Comparison of ENCODE assay signal across 17 mouse cellular contexts in the genomic region with DNA sequence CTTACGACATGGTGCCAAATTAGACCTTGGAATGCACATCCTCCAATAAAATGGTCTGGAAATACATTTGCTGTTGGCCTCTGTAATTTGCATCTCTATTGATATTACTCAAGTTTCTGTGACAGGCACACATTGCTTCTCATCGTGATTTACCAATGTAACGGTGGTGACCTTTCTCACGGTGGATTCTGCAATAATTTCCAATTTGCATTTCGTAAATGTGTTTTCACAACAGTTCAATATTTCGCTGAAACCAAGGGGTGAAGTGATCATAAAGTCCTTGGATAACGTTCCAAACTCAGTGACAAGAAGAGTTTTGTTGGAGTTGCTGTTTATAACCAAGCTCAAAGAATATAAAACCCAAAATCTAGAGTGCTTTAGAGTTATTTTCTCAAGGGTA.
A peak's percentile ranks its signal among the peaks of the same experiment; 100 is the strongest.
DNase-seq lines count a peak whose midpoint lies in the region; TF ChIP-seq lines count a peak whose summit lies in the region.
"Had no signal": no experiment of that assay in that cellular context is flagged by ENCODE, and none has a peak within 500 bp of the region (broad histone marks: within the 10 kb centered on the region; RNA-seq: fewer than 3 reads in every experiment).

No protein-coding gene starts in this region.

- TF ChIP-seq POLR2A in liver, adult 2 months (IDR thresholded peaks at IDR 0.05; ENCODE audit: extremely low read depth, insufficient read depth, low read length): no peak

- no peaks in the 10 kb centered on the region for H3K27me3 ChIP-seq in liver, adult 2 months (ENCODE audit: control insufficient read depth, insufficient read depth, low read length)
- H3K27me3 ChIP-seq: embryonic facial prominence, embryonic 12.5 days; forebrain, embryonic 13.5 days; forebrain, embryonic 15.5 days had no signal

- no peak overlapping the region for H3K9ac ChIP-seq in liver, adult 2 months (ENCODE audit: low read depth, low read length)
- H3K9ac ChIP-seq: embryonic facial prominence, embryonic 12.5 days; forebrain, embryonic 13.5 days; forebrain, embryonic 15.5 days; forebrain, postnatal 0 days had no signal

- no peaks in the 10 kb centered on the region for H3K4me1 ChIP-seq in liver, adult 2 months (ENCODE audit: control insufficient read depth, insufficient read depth, low read length)
- H3K4me1 ChIP-seq: embryonic facial prominence, embryonic 10.5 days; embryonic facial prominence, embryonic 12.5 days; forebrain, embryonic 13.5 days; forebrain, embryonic 15.5 days had no signal

- no peak overlapping the region for H3K27ac ChIP-seq in liver, adult 2 months (replicated peaks; ENCODE audit: insufficient read depth, low read depth, low read length)
- H3K27ac ChIP-seq: embryonic facial prominence, embryonic 10.5 days; embryonic facial prominence, embryonic 12.5 days; forebrain, embryonic 13.5 days; forebrain, embryonic 15.5 days had no signal

- H3K79me2 ChIP-seq in liver, adult 2 months (ENCODE audit: control insufficient read depth, insufficient read depth, low read length): no peaks in the 10 kb centered on the region

- DNase-seq in adrenal gland, adult 8-10 months: peak; percentile 2
- no peak for DNase-seq in adrenal gland, postnatal 4 days (ENCODE audit: low spot score in 2 of 2)
- peak; percentile 66 for DNase-seq in liver, adult 2 months (ENCODE audit: extremely low read depth, low read depth, low spot score)
- DNase-seq in liver: no peak
- DNase-seq in gonadal fat pad, adult 2 months (ENCODE audit: low read depth): peak; percentile 20
- no peak for DNase-seq in right cerebral cortex, postnatal 25 days
- DNase-seq: adrenal gland, postnatal 14 days; cerebellum, adult 11-12 months; cerebellum, adult 2 months; cerebellum, adult 9-10 months; cerebellum, postnatal 10 days; cerebellum, postnatal 25 days; forebrain, postnatal 0 days had no signal

- no peak overlapping the region for H3K4me3 ChIP-seq in liver, adult 2 months (ENCODE audit: insufficient read depth, low read depth, low read length)
- H3K4me3 ChIP-seq: embryonic facial prominence, embryonic 10.5 days; embryonic facial prominence, embryonic 12.5 days; forebrain, embryonic 13.5 days; forebrain, embryonic 15.5 days had no signal

- no peaks in the 10 kb centered on the region for H3K36me3 ChIP-seq in liver, adult 2 months (ENCODE audit: control insufficient read depth, insufficient read depth, low read length)
- H3K36me3 ChIP-seq: embryonic facial prominence, embryonic 10.5 days; embryonic facial prominence, embryonic 12.5 days; forebrain, embryonic 15.5 days had no signal

- TF ChIP-seq CTCF in liver, adult 2 months (IDR thresholded peaks at IDR 0.05; ENCODE audit: low read depth, low read length): no peak

- WGBS in liver, adult 2 months: 40% methylated on average over 7 of the region's 7 CpGs

Comparison
In these comparisons a context has a peak if more than half of its experiments do, and no peak if none do; other contexts are left out.
1. DNase-seq: peak in adrenal gland, adult 8-10 months (single experiment), liver, adult 2 months (single experiment) and gonadal fat pad, adult 2 months (single experiment); none in adrenal gland, postnatal 4 days (0 of 2), liver (single experiment) and right cerebral cortex, postnatal 25 days (single experiment).